Mouse (Mus musculus): ENCODE measurements at regions not wholly inside any gene's neighbourhood (a gene's known extent, or its start where the extent isn't known, plus 50 kb on each side); places are given as distances from the start of the nearest gene placed in this dataset.
A peak's percentile ranks its signal among the peaks of the same experiment; 100 is the strongest.

DNA sequence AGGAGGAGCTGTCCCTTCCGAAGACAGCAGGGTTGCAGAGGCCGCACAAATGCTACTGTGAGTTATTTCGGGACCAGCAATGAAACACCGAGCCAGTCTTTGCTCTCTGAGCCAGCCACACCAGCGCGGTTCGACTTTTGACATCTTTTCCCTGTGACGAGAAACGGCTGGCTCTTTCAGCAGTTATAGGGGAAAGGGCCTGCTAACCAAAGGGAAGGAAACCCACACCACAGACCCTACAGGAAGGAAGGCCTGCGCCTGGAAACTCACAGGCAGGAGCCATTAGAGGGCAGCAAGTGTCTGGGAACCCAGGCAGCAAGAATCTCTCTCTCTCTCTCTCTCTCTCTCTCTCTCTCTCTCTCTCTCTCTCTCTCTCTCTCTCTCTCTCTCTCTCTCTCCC, 137.6 kb downstream of the Ly86 start:
- peaks cover 35% of the 10 kb centered on the region for H3K4me1 ChIP-seq
- no peaks in the 10 kb centered on the region for H3K9me3 ChIP-seq
- peak overlapping the region; percentile 90 for H3K27ac ChIP-seq (replicated peaks)
- peak overlapping the region; percentile 78 for H3K9ac ChIP-seq
- no peaks in the 10 kb centered on the region for H3K27me3 ChIP-seq (replicated peaks)
- no peaks in the 10 kb centered on the region for H3K36me3 ChIP-seq
- 2% methylated on average over 10 of the region's 10 CpGs for WGBS
- peak overlapping the region; percentile 18; the same call in 1 of the 2 replicates for H3K4me3 ChIP-seq
- H3K4me2 ChIP-seq = peak overlapping the region; percentile 66
- peak; percentile 57; the same call in 1 of the 2 replicates for ATAC-seq (ENCODE audit: extremely low read depth, insufficient number of reproducible peaks, low FRiP score, low TSS enrichment)

- 24% methylated on average over 19 of the region's 19 CpGs for WGBS
- no peak; the same call in 1 of the 2 replicates for ATAC-seq (ENCODE audit: extremely low read depth, insufficient number of reproducible peaks, low FRiP score, low TSS enrichment)
- Histone ChIP-seq H3K4me1 (peaks cover 29% of the 10 kb centered on the region), H3K27me3 (replicated peaks) (no peaks in the 10 kb centered on the region), H3K27ac (replicated peaks) (peak overlapping the region; percentile 90), H3K4me2 (peak overlapping the region; percentile 66), H3K9me3 (no peaks in the 10 kb centered on the region), H3K9ac (peak overlapping the region; percentile 78), H3K36me3 (no peaks in the 10 kb centered on the region), H3K4me3 (peak overlapping the region; percentile 18)
Measured at GRCm38 (mm10) chr13:37483010-37483855, 138.2 kb downstream of the Ly86 start.

GRCm38 (mm10) chr13:37484631-37485030, 139.6 kb downstream of the Ly86 start:
- Histone ChIP-seq H3K4me1 (peaks cover 26% of the 10 kb centered on the region), H3K4me3 (no peak overlapping the region), H3K4me2 (no peak overlapping the region), H3K36me3 (no peaks in the 10 kb centered on the region), H3K9me3 (no peaks in the 10 kb centered on the region), H3K27me3 (replicated peaks) (no peaks in the 10 kb centered on the region), H3K9ac (no peak overlapping the region), H3K27ac (replicated peaks) (no peak overlapping the region)
- ATAC-seq (ENCODE audit: extremely low read depth, insufficient number of reproducible peaks, low FRiP score, low TSS enrichment) = no peak
- 69% methylated on average over 4 of the region's 4 CpGs for WGBS

GRCm38 (mm10) chr13:37492115-37493001, 147.3 kb downstream of the Ly86 start:
- Histone ChIP-seq H3K9me3 (no peaks in the 10 kb centered on the region), H3K9ac (no peak overlapping the region), H3K27ac (replicated peaks) (no peak overlapping the region), H3K4me2 (no peak overlapping the region), H3K4me3 (no peak overlapping the region), H3K27me3 (replicated peaks) (no peaks in the 10 kb centered on the region), H3K36me3 (no peaks in the 10 kb centered on the region), H3K4me1 (peaks cover 7% of the 10 kb centered on the region)
- no peak for ATAC-seq (ENCODE audit: extremely low read depth, insufficient number of reproducible peaks, low FRiP score, low TSS enrichment)
- WGBS = 70% methylated on average over 11 of the region's 11 CpGs

DNA sequence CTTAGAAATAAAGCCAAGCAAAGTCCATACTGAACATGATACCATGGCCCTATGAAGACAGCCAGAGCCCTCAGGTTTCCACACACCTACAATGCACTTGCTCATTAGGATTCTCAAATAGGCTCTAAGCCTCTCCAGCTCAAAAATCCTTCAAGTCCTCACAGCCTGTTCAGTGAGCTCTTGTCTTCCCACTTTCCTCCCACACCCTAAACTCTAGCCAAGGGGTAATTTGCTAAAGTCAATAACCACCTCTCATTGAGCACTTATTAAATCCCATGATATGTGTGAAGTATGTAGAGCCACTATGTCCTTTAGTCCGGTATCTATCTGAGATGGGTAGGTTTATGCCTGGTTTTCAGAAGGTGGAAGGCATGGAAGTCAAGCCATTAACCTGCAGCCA, 148.3 kb downstream of the Ly86 start:
- peaks cover 7% of the 10 kb centered on the region for H3K4me1 ChIP-seq
- whole genome bisulfite sequencing = 92% methylated on average over 1 of the region's 1 CpGs
- no peak overlapping the region for H3K27ac ChIP-seq (replicated peaks)
- no peaks in the 10 kb centered on the region for H3K36me3 ChIP-seq
- no peak overlapping the region for H3K9ac ChIP-seq
- no peak overlapping the region for H3K4me3 ChIP-seq
- H3K9me3 ChIP-seq = no peaks in the 10 kb centered on the region
- no peak overlapping the region for H3K4me2 ChIP-seq
- no peak for ATAC-seq (ENCODE audit: extremely low read depth, insufficient number of reproducible peaks, low FRiP score, low TSS enrichment)
- no peaks in the 10 kb centered on the region for H3K27me3 ChIP-seq (replicated peaks)

GRCm38 (mm10) chr13:37495272-37495932, 150.4 kb downstream of the Ly86 start:
- Histone ChIP-seq H3K27ac (replicated peaks) (no peak overlapping the region), H3K9me3 (no peaks in the 10 kb centered on the region), H3K4me3 (no peak overlapping the region), H3K27me3 (replicated peaks) (no peaks in the 10 kb centered on the region), H3K36me3 (no peaks in the 10 kb centered on the region), H3K9ac (no peak overlapping the region), H3K4me2 (no peak overlapping the region), H3K4me1 (peaks cover 7% of the 10 kb centered on the region)
- ATAC-seq (ENCODE audit: extremely low read depth, insufficient number of reproducible peaks, low FRiP score, low TSS enrichment) = no peak
- WGBS = 65% methylated on average over 8 of the region's 8 CpGs

DNA sequence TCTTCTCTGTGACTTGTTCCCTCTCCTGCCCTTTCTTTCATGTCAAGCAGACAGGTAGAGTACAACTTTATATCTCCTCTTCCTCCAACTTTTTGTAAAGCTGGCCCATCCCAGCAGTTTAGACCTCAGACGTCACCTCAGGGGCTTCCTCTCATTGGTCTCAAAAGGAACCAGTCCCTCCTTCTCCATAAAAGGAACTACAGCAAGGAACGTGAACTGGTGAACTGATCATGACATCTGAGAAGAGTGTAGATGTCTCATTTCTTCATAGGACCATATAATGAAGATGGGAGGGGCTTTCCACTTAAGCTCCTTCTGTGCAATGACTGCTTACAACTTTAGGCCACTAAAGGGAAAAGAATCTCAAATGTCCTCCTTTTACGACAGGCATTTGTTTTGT, 153.0 kb downstream of the Ly86 start:
- WGBS = 57% methylated on average over 3 of the region's 3 CpGs
- H3K4me3 ChIP-seq = no peak overlapping the region
- no peaks in the 10 kb centered on the region for H3K9me3 ChIP-seq
- H3K9ac ChIP-seq = no peak overlapping the region
- H3K4me1 ChIP-seq = no peaks in the 10 kb centered on the region
- no peaks in the 10 kb centered on the region for H3K36me3 ChIP-seq
- H3K4me2 ChIP-seq = no peak overlapping the region
- H3K27ac ChIP-seq (replicated peaks) = no peak overlapping the region
- ATAC-seq (ENCODE audit: extremely low read depth, insufficient number of reproducible peaks, low FRiP score, low TSS enrichment) = no peak
- H3K27me3 ChIP-seq (replicated peaks) = no peaks in the 10 kb centered on the region

DNA sequence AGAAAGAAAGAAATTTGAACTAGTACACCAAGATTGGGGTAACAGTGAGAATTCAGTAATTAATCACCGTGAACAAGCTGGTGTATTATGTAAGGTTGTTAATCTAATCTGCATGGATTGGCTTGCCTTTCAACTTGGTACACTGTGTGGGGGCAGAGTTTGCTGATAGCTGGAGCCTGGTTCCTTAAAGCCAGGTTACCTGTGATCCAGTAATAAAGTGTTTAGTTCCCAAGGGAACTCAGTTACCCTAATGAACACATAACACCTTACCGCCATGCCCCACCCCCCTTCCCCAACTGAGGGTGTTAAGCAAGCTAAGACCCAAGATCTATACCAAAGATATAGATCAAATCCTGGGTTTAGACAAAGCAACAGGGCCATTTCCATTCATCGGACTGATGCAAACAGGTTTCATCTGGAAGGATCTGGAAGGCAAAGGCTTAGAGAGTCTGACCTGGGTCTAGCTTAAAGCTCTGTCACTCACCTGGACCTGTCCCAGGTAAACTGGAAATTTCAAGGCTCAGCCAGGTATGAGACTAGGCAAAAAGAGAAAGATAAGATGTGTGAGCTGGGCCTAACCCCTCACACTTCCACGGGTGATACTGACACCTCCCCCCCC, 155.8 kb downstream of the Ly86 start:
- 52% methylated on average over 4 of the region's 4 CpGs for WGBS
- no peak overlapping the region for H3K27ac ChIP-seq (replicated peaks)
- H3K4me2 ChIP-seq = no peak overlapping the region
- no peak for ATAC-seq (ENCODE audit: extremely low read depth, insufficient number of reproducible peaks, low FRiP score, low TSS enrichment)
- no peak overlapping the region for H3K9ac ChIP-seq
- H3K4me1 ChIP-seq = peaks cover 15% of the 10 kb centered on the region
- H3K4me3 ChIP-seq = no peak overlapping the region
- no peaks in the 10 kb centered on the region for H3K36me3 ChIP-seq
- no peaks in the 10 kb centered on the region for H3K9me3 ChIP-seq
- no peaks in the 10 kb centered on the region for H3K27me3 ChIP-seq (replicated peaks)

GRCm38 (mm10) chr13:37503449-37503848, 158.4 kb downstream of the Ly86 start:
- H3K36me3 ChIP-seq = no peaks in the 10 kb centered on the region
- H3K4me3 ChIP-seq = no peak overlapping the region
- peaks cover 39% of the 10 kb centered on the region for H3K4me1 ChIP-seq
- no peaks in the 10 kb centered on the region for H3K9me3 ChIP-seq
- H3K27me3 ChIP-seq (replicated peaks) = no peaks in the 10 kb centered on the region
- no peak overlapping the region for H3K9ac ChIP-seq
- no peak overlapping the region for H3K4me2 ChIP-seq
- ATAC-seq (ENCODE audit: extremely low read depth, insufficient number of reproducible peaks, low FRiP score, low TSS enrichment) = no peak
- WGBS = 85% methylated on average over 6 of the region's 6 CpGs
- no peak overlapping the region for H3K27ac ChIP-seq (replicated peaks)

DNA sequence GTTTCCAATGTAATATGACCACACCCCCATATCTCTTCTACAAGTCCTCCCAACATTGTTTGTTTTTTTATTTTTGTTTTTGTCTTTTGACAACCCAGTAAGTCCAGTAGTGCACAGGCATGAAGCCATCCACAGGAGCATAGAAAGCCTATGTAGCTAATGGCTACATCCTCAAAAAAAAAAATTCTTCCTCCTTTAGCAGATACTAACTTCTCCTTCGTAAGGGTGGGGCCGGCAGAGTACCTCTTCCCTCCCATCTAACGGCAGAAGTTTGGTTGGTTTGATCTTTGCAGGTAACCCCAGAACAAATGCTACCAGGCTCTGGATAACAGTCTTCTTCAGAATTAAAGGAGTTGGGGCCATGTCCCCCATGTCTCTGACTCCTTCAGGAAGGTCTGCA, 158.9 kb downstream of the Ly86 start:
- Histone ChIP-seq H3K4me3 (no peak overlapping the region), H3K9ac (no peak overlapping the region), H3K9me3 (no peaks in the 10 kb centered on the region), H3K27ac (replicated peaks) (0 out of 2 replicates have a peak overlapping the region, but pooled peaks have one; percentile 22), H3K27me3 (replicated peaks) (no peaks in the 10 kb centered on the region), H3K36me3 (no peaks in the 10 kb centered on the region), H3K4me2 (no peak overlapping the region), H3K4me1 (peaks cover 44% of the 10 kb centered on the region)
- ATAC-seq (ENCODE audit: extremely low read depth, insufficient number of reproducible peaks, low FRiP score, low TSS enrichment) = no peak
- 92% methylated on average over 3 of the region's 3 CpGs for WGBS

DNA sequence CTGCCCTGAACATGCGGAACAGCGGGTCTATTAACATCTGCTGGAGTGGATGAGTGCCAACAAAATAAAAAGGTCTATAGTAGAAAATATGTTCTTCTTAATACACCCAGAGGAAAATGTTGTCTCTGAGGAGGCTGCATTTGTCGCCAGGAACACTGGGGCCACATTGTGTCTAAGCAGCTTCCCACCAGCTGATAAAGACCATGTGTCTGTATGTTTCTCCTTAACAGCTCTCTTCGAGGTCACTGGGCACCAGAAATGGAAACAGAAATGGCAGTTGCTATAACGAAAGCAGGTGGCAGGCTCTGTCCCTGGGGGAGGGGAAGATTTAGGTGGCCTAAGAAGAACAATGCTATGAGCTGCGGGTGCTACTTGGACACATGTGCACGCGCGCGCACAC, 159.4 kb downstream of the Ly86 start:
- H3K4me3 ChIP-seq = no peak overlapping the region
- whole genome bisulfite sequencing = 63% methylated on average over 10 of the region's 10 CpGs
- peak overlapping the region; percentile 22; the same call in 1 of the 2 replicates for H3K27ac ChIP-seq (replicated peaks)
- no peak overlapping the region for H3K9ac ChIP-seq
- H3K27me3 ChIP-seq (replicated peaks) = no peaks in the 10 kb centered on the region
- no peak for ATAC-seq (ENCODE audit: extremely low read depth, insufficient number of reproducible peaks, low FRiP score, low TSS enrichment)
- H3K4me2 ChIP-seq = no peak overlapping the region
- H3K9me3 ChIP-seq = no peaks in the 10 kb centered on the region
- H3K36me3 ChIP-seq = no peaks in the 10 kb centered on the region
- H3K4me1 ChIP-seq = peaks cover 48% of the 10 kb centered on the region
